Mouse (Mus musculus) forebrain, embryonic 11.5 days (tissue): ENCODE results near the gene Sprr2d. TPM values are rescaled to one million over a fixed set of nuclear protein-coding genes. Genes with fewer than 3 reads are reported as not detected.

Experiments used
- ATAC-seq: fragments of 200-750 bp; cut with Nextera tagmentation; replicated peaks from 2 replicates; pipeline ENCODE4 v1.8.0; 2017; ENCODE audit warnings: moderate TSS enrichment; ENCODE audit not compliant: low FRiP score
- DNase-seq: peaks from one replicate; pipeline ENCODE4 v3.0.0-alpha.2; 2017; ENCODE audit warnings: low spot score
- H3K27ac ChIP-seq: fragments of 300-500 bp; sonication (generic); 2 replicates; pipeline ENCODE4 v1.5.1; 2014; ENCODE audit warnings: low read depth, low read length
- H3K27me3 ChIP-seq: fragments of 300-500 bp; sonication (generic); 2 replicates; pipeline ENCODE4 v1.6.1; 2014; ENCODE audit warnings: mild to moderate bottlenecking, low read length, mixed read lengths; ENCODE audit not compliant: control insufficient read depth, insufficient read depth
- H3K36me3 ChIP-seq: fragments of 300-500 bp; sonication (generic); 2 replicates; pipeline ENCODE4 v1.6.1; 2014; ENCODE audit warnings: mild to moderate bottlenecking, low read length, moderate library complexity, mixed read lengths; ENCODE audit not compliant: control insufficient read depth, insufficient read depth
- H3K4me1 ChIP-seq: fragments of 300-500 bp; sonication (generic); replicated peaks from 2 replicates; pipeline ENCODE4 v1.6.1; 2014; ENCODE audit warnings: low read length, mixed read lengths; ENCODE audit not compliant: control insufficient read depth, insufficient read depth
- H3K4me2 ChIP-seq: fragments of 300-500 bp; sonication (generic); 2 replicates; pipeline ENCODE4 v1.6.1; 2014; ENCODE audit warnings: low read depth, mild to moderate bottlenecking, low read length, moderate library complexity, mixed read lengths; ENCODE audit not compliant: severe bottlenecking
- H3K4me3 ChIP-seq: fragments of 300-500 bp; sonication (generic); 2 replicates; pipeline ENCODE4 v1.5.1; 2014; ENCODE audit warnings: low read depth, low read length
- H3K9ac ChIP-seq: fragments of 300-500 bp; sonication (generic); 2 replicates; pipeline ENCODE4 v1.6.1; 2014; ENCODE audit warnings: low read length
- H3K9me3 ChIP-seq: fragments of 300-500 bp; sonication (generic); 2 replicates; pipeline ENCODE4 v1.6.1; 2016; ENCODE audit warnings: low read length, mixed read lengths; ENCODE audit not compliant: control insufficient read depth
- WGBS: fragments of 180-500 bp; shearing (Covaris S2); extraction: QIAGEN DNeasy Blood & Tissue Kit; methylation state at CpG from one replicate; pipeline ENCODE4 v1.1.7; 2014; 5-methylcytosine and 5-hydroxymethylcytosine counted together
- polyA plus RNA-seq: library from polyadenylated mRNA; unstranded; fragments of >200 nt; fragmentation: Nextera tagmentation; extraction: Ambion mirVana; gene quantifications from 2 replicates; pipeline ENCODE4 v1.2.1, GENCODE M21; 2014

Sprr2d gene
- polyA plus RNA-seq, 1 experiment from 2014 or later, result not detected

DNA sequence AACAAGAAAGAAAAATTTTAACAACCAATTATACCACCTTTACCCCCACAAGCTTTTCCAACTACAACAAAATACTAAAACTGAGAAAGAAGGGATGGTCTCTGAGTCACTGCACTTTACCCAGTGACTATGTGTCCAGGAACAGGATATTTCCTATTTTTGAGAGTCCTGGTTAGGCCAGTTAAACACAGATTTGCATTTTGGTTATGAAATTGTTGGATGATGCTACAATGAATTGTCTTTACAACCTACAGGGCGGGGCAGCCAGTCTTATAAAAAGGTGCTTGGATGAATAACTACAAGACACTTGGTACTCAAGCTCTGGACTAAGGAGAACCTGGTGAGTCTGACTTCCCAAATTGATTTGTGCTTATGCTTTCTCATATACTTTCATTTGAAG lies 46.4 kb downstream of the Sprr2d start, which contains the start of gene Sprr2h:
Gene Sprr2h, plus strand, starts transcription at position 301 of the 400 bp plus-strand sequence.
- Histone ChIP-seq H3K4me2 (no peak within 1 kb of the TSS), H3K4me3 (no peak within 1 kb of the TSS), H3K9me3 (no peaks in the 10 kb centered on the region), H3K27ac (no peak within 1 kb of the TSS), H3K27me3 (no peaks in the 10 kb centered on the region), H3K4me1 (no peaks in the 10 kb centered on the region), H3K9ac (no peak within 1 kb of the TSS), H3K36me3 (no peaks in the 10 kb centered on the region)
- 91% methylated on average over 1 of the region's 1 CpGs for WGBS
- DNase-seq (no peak), ATAC-seq (no peak)

Other genes with a start within 250 kb of the Sprr2d start
- gene Prr9, start 215.2 kb upstream of the Sprr2d start, polyA plus RNA-seq, result not detected in 2 replicates
- not detected in 2 replicates for gene Lelp1, start 196.4 kb upstream of the Sprr2d start, polyA plus RNA-seq
- gene Sprr2a1, start 123.3 kb upstream of the Sprr2d start, polyA plus RNA-seq, result not detected in 2 replicates
- gene Sprr2a2, start 123.2 kb upstream of the Sprr2d start, polyA plus RNA-seq, result not detected in 2 replicates
- gene Sprr2a3, start 53.7 kb upstream of the Sprr2d start, polyA plus RNA-seq, result not detected in 2 replicates
- not detected in 2 replicates for gene Sprr2b, start 22.5 kb upstream of the Sprr2d start, polyA plus RNA-seq
- not detected in 2 replicates for gene Sprr2e, start 13.0 kb downstream of the Sprr2d start, polyA plus RNA-seq
- not detected in 2 replicates for gene Sprr2f, start 26.0 kb downstream of the Sprr2d start, polyA plus RNA-seq
- not detected in 2 replicates for gene Sprr2h, start 46.5 kb downstream of the Sprr2d start, polyA plus RNA-seq
- not detected in 2 replicates for gene Sprr2i, start 68.9 kb downstream of the Sprr2d start, polyA plus RNA-seq
- gene Sprr2j-ps, start 78.9 kb downstream of the Sprr2d start, polyA plus RNA-seq, result not detected in 2 replicates
- 5.4 and 7.4 TPM in 2 replicates for gene Gm9774, start 90.3 kb downstream of the Sprr2d start, polyA plus RNA-seq
- not detected in 2 replicates for gene Sprr2k, start 93.4 kb downstream of the Sprr2d start, polyA plus RNA-seq
- gene Sprr1b, start 99.6 kb downstream of the Sprr2d start, polyA plus RNA-seq, result not detected in 2 replicates
- gene Sprr3, start 119.6 kb downstream of the Sprr2d start, polyA plus RNA-seq, result not detected in 2 replicates
- gene Sprr1a, start 146.8 kb downstream of the Sprr2d start, polyA plus RNA-seq, result not detected in 2 replicates
- not detected in 2 replicates for gene Sprr4, start 161.4 kb downstream of the Sprr2d start, polyA plus RNA-seq
- gene 2310046K23Rik, start 195.4 kb downstream of the Sprr2d start, polyA plus RNA-seq, result not detected in 2 replicates
- not detected in 2 replicates for gene Ivl, start 234.6 kb downstream of the Sprr2d start, polyA plus RNA-seq
- gene Smcp, start 249.9 kb downstream of the Sprr2d start, polyA plus RNA-seq, result not detected in 2 replicates